Mouse (Mus musculus): ENCODE measurements around the gene Duoxa1. TPM values are rescaled to one million over a fixed set of nuclear protein-coding genes. Genes with fewer than 3 reads are reported as not detected.

The Duoxa1 gene
- polyA plus RNA-seq, 1 experiment from 2014 or later: not detected

DNA sequence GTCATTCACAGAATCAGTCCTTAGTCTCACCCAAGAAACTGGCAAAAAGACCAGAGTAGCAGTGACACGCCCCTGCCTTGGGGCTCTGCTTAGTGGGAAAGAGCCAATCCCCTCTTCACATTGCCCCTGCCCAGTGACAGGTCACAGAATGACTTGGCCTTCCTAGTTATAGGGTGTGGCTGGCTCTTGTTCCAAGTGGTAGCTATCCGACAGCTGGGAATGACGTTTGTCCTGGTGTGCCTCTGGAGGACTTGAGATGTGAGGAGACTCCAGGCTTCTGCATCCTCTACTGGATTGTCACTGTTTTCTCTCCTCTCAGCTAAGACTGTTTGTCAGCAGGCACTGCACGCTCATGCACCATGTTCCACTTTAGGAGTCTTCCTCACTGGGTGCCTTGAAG is 3.9 kb upstream of the Duoxa1 start:
- H3K9me3 ChIP-seq (ENCODE audit: control insufficient read depth, low read length): no peaks in the 10 kb centered on the region
- H3K36me3 ChIP-seq (ENCODE audit: control insufficient read depth, insufficient read depth, low read length): no peaks in the 10 kb centered on the region
- no peak overlapping the region for H3K27ac ChIP-seq (ENCODE audit: low read depth, low read length)
- no peak for ATAC-seq (ENCODE audit: low read depth)
- H3K4me1 ChIP-seq (ENCODE audit: control insufficient read depth, insufficient read depth, low read length): no peaks in the 10 kb centered on the region
- no peak overlapping the region for H3K9ac ChIP-seq (replicated peaks; ENCODE audit: low read depth, low read length)
- H3K4me2 ChIP-seq (ENCODE audit: low read depth, low read length): no peak overlapping the region
- H3K27me3 ChIP-seq (ENCODE audit: control insufficient read depth, insufficient read depth, low read length): peaks cover 16% of the 10 kb centered on the region
- H3K4me3 ChIP-seq (ENCODE audit: low read depth, low read length): no peak overlapping the region
- 66% methylated on average over 4 of the region's 4 CpGs for WGBS

DNA sequence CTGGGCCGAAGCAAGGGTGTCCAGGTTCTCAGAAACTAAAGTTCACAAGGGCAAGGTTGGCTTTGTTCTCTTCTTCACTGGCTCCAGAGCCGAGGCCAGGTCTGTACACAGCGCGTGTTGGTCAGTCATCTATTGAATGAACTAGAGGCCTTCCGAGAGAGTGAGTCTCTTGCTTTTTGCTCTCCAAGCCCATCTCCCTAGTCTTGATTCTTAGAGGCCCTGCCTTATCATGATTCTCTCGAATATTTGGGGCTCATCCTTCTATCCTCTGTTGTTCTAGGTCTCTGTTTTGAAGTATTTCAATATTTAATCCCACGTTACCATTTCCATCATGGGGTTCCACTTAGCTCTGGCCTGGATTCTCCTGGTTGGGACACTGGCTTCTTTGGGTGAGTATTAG is 1.8 kb upstream of the Duoxa1 start, which contains the start of gene Duox1:
Gene Duox1, plus strand, starts transcription at position 301 of the 400 bp plus-strand sequence.
- Histone ChIP-seq H3K36me3 (ENCODE audit: control insufficient read depth, insufficient read depth, low read length) (no peaks in the 10 kb centered on the region), H3K4me3 (ENCODE audit: low read depth, low read length) (no peak within 1 kb of the TSS), H3K4me2 (ENCODE audit: low read depth, low read length) (no peak within 1 kb of the TSS), H3K27ac (ENCODE audit: low read depth, low read length) (no peak within 1 kb of the TSS), H3K27me3 (ENCODE audit: control insufficient read depth, insufficient read depth, low read length) (peaks cover 16% of the 10 kb centered on the region), H3K9me3 (ENCODE audit: control insufficient read depth, low read length) (no peaks in the 10 kb centered on the region), H3K9ac (replicated peaks; ENCODE audit: low read depth, low read length) (no peak within 1 kb of the TSS), H3K4me1 (ENCODE audit: control insufficient read depth, insufficient read depth, low read length) (no peaks in the 10 kb centered on the region)
- ATAC-seq (ENCODE audit: low read depth): no peak
- 93% methylated on average over 7 of the region's 7 CpGs for WGBS

- Histone ChIP-seq H3K27me3 (ENCODE audit: control insufficient read depth, insufficient read depth, low read length) (peaks cover 16% of the 10 kb centered on the region), H3K4me3 (ENCODE audit: low read depth, low read length) (peak overlapping the region; percentile 11; the same call in 1 of the 2 replicates), H3K36me3 (ENCODE audit: control insufficient read depth, insufficient read depth, low read length) (no peaks in the 10 kb centered on the region), H3K27ac (ENCODE audit: low read depth, low read length) (no peak overlapping the region), H3K9me3 (ENCODE audit: control insufficient read depth, low read length) (no peaks in the 10 kb centered on the region), H3K4me1 (ENCODE audit: control insufficient read depth, insufficient read depth, low read length) (no peaks in the 10 kb centered on the region), H3K9ac (replicated peaks; ENCODE audit: low read depth, low read length) (no peak overlapping the region), H3K4me2 (ENCODE audit: low read depth, low read length) (peak overlapping the region; percentile 30)
- ATAC-seq (ENCODE audit: low read depth): peak; percentile 66; the same call in 1 of the 2 replicates
- WGBS: 4% methylated on average over 27 of the region's 27 CpGs
These were observed 660 bp downstream of the Duoxa1 start for GRCm38 (mm10) chr2:122312722-122313417.

DNA sequence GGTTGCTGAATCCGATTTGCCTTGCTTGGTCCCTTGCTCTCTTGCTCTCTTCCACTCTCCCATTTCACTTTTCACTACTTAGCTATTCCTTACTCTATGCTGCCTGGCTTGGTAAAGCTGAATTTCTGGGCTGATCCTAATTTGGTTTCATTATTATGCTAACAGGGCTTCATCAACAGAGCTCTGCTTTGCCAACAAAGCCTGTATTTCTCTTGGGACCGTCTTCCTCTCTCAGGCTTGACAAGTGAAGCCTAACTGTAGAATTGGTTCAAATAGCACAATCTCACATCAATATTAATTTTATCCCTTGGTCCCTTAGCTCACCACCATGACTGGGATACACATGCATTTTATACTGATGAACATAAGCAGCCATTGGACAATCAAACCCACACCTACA is 2.0 kb downstream of the Duoxa1 start:
- peaks cover 23% of the 10 kb centered on the region for H3K27me3 ChIP-seq (ENCODE audit: control insufficient read depth, insufficient read depth, low read length)
- ATAC-seq (ENCODE audit: low read depth): no peak

DNA sequence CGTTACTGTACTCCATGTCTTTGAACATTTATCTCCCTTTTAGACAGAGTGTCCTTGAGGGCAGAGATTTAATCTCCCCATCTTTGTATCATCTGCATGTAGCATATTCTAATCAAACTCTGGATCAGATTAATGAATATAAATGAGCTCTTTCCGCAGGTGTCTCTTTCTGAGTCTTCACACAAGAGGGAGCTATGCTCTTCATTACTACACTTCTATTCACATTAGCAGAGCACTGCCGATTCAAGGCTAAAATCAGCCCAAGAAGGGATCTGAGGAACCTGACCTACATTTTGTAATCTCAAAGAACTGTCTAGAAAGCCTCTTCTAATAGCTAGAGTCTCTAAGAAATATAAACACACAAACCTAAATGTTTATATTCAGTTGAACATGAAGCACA is 3.9 kb downstream of the Duoxa1 start:
- Histone ChIP-seq H3K4me2 (ENCODE audit: low read depth, low read length) (no peak overlapping the region), H3K9ac (replicated peaks; ENCODE audit: low read depth, low read length) (no peak overlapping the region), H3K9me3 (ENCODE audit: control insufficient read depth, low read length) (no peaks in the 10 kb centered on the region), H3K27me3 (ENCODE audit: control insufficient read depth, insufficient read depth, low read length) (peaks cover 23% of the 10 kb centered on the region), H3K27ac (ENCODE audit: low read depth, low read length) (no peak overlapping the region), H3K4me3 (ENCODE audit: low read depth, low read length) (no peak overlapping the region), H3K4me1 (ENCODE audit: control insufficient read depth, insufficient read depth, low read length) (no peaks in the 10 kb centered on the region), H3K36me3 (ENCODE audit: control insufficient read depth, insufficient read depth, low read length) (no peaks in the 10 kb centered on the region)
- no peak for ATAC-seq (ENCODE audit: low read depth)
- 41% methylated on average over 3 of the region's 3 CpGs for WGBS

More for the DNA sequence above, 2.0 kb downstream of the Duoxa1 start:
- Histone ChIP-seq H3K36me3 (ENCODE audit: control insufficient read depth, insufficient read depth, low read length) (no peaks in the 10 kb centered on the region), H3K4me3 (ENCODE audit: low read depth, low read length) (no peak overlapping the region), H3K9me3 (ENCODE audit: control insufficient read depth, low read length) (no peaks in the 10 kb centered on the region), H3K4me1 (ENCODE audit: control insufficient read depth, insufficient read depth, low read length) (no peaks in the 10 kb centered on the region), H3K4me2 (ENCODE audit: low read depth, low read length) (no peak overlapping the region), H3K9ac (replicated peaks; ENCODE audit: low read depth, low read length) (no peak overlapping the region), H3K27ac (ENCODE audit: low read depth, low read length) (no peak overlapping the region)
- 37% methylated on average over 2 of the region's 2 CpGs for WGBS

DNA sequence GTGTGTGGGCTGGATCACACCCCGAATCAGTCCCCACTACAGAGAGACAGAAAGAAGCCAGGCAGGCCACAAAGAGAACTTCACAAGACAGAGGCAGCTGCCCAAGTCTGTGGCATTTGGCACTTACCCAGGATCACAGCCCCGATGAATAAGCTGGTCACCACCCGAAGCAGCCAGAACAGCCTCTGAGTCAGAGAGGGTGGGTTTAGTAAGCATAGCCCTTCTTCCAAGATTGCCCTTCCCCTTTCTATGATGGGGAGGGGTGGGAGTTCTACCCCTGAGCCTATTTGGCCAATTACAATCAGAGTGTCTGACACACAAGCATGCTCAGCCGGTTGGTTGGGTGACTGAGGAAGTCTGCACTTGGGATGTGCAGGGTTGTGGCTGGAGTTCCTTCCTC is 7.3 kb downstream of the Duoxa1 start:
- no peak overlapping the region for H3K4me3 ChIP-seq (ENCODE audit: low read depth, low read length)
- no peak overlapping the region for H3K27ac ChIP-seq (ENCODE audit: low read depth, low read length)
- ATAC-seq (ENCODE audit: low read depth): no peak
- WGBS: 57% methylated on average over 4 of the region's 4 CpGs
- 0 out of 2 replicates have a peak, but pooled peaks cover 9% of the 10 kb centered on the region for H3K4me1 ChIP-seq (ENCODE audit: control insufficient read depth, insufficient read depth, low read length)
- no peak overlapping the region for H3K9ac ChIP-seq (replicated peaks; ENCODE audit: low read depth, low read length)
- H3K36me3 ChIP-seq (ENCODE audit: control insufficient read depth, insufficient read depth, low read length): no peaks in the 10 kb centered on the region
- H3K4me2 ChIP-seq (ENCODE audit: low read depth, low read length): no peak overlapping the region
- peaks cover 26% of the 10 kb centered on the region for H3K27me3 ChIP-seq (ENCODE audit: control insufficient read depth, insufficient read depth, low read length)
- H3K9me3 ChIP-seq (ENCODE audit: control insufficient read depth, low read length): no peaks in the 10 kb centered on the region

GRCm38 (mm10) chr2:122305097-122305892 is 8.2 kb downstream of the Duoxa1 start:
- Histone ChIP-seq H3K4me1 (ENCODE audit: control insufficient read depth, insufficient read depth, low read length) (0 out of 2 replicates have a peak, but pooled peaks cover 9% of the 10 kb centered on the region), H3K4me2 (ENCODE audit: low read depth, low read length) (no peak overlapping the region), H3K4me3 (ENCODE audit: low read depth, low read length) (no peak overlapping the region), H3K27me3 (ENCODE audit: control insufficient read depth, insufficient read depth, low read length) (peaks cover 35% of the 10 kb centered on the region), H3K9ac (replicated peaks; ENCODE audit: low read depth, low read length) (no peak overlapping the region), H3K27ac (ENCODE audit: low read depth, low read length) (no peak overlapping the region), H3K36me3 (ENCODE audit: control insufficient read depth, insufficient read depth, low read length) (no peaks in the 10 kb centered on the region), H3K9me3 (ENCODE audit: control insufficient read depth, low read length) (no peaks in the 10 kb centered on the region)
- no peak for ATAC-seq (ENCODE audit: low read depth)
- WGBS: 89% methylated on average over 16 of the region's 16 CpGs

GRCm38 (mm10) chr2:122304544-122304943 is 9.0 kb downstream of the Duoxa1 start:
- no peak overlapping the region for H3K9ac ChIP-seq (replicated peaks; ENCODE audit: low read depth, low read length)
- no peak overlapping the region for H3K27ac ChIP-seq (ENCODE audit: low read depth, low read length)
- no peak overlapping the region for H3K4me2 ChIP-seq (ENCODE audit: low read depth, low read length)
- no peak overlapping the region for H3K4me3 ChIP-seq (ENCODE audit: low read depth, low read length)
- no peaks in the 10 kb centered on the region for H3K9me3 ChIP-seq (ENCODE audit: control insufficient read depth, low read length)
- WGBS: 85% methylated on average over 6 of the region's 6 CpGs
- peaks cover 42% of the 10 kb centered on the region for H3K27me3 ChIP-seq (ENCODE audit: control insufficient read depth, insufficient read depth, low read length)
- H3K36me3 ChIP-seq (ENCODE audit: control insufficient read depth, insufficient read depth, low read length): no peaks in the 10 kb centered on the region
- H3K4me1 ChIP-seq (ENCODE audit: control insufficient read depth, insufficient read depth, low read length): 0 out of 2 replicates have a peak, but pooled peaks cover 9% of the 10 kb centered on the region
- ATAC-seq (ENCODE audit: low read depth): no peak

Data from neural tube, embryonic 14.5 days (tissue).